Mouse (Mus musculus): ENCODE data around the gene Cacna2d2. TPM values are rescaled to one million over a fixed set of nuclear protein-coding genes. Genes with fewer than 3 reads are reported as not detected.
A peak's percentile ranks its signal among the peaks of the same experiment; 100 is the strongest.

Cacna2d2 gene
- polyA plus RNA-seq, 1 experiment from 2014 or later, result 2.6 TPM

- peaks cover 20% of the 10 kb centered on the region for H3K4me1 ChIP-seq (replicated peaks)
- no peaks in the 10 kb centered on the region for H3K36me3 ChIP-seq
- H3K4me3 ChIP-seq, result no peak overlapping the region
- 23% methylated on average over 6 of the region's 6 CpGs for WGBS
- no peak overlapping the region for H3K9ac ChIP-seq
- no peak for ATAC-seq (replicated peaks; ENCODE audit: insufficient number of reproducible peaks, insufficient read depth, low FRiP score, low read depth)
- H3K4me2 ChIP-seq, result no peak overlapping the region
- H3K9me3 ChIP-seq (replicated peaks), result no peaks in the 10 kb centered on the region
- H3K27me3 ChIP-seq, result no peaks in the 10 kb centered on the region
- H3K27ac ChIP-seq, result no peak overlapping the region
Measured at GRCm38 (mm10) chr9:107435285-107435684, 35.9 kb downstream of the Cacna2d2 start.

DNA sequence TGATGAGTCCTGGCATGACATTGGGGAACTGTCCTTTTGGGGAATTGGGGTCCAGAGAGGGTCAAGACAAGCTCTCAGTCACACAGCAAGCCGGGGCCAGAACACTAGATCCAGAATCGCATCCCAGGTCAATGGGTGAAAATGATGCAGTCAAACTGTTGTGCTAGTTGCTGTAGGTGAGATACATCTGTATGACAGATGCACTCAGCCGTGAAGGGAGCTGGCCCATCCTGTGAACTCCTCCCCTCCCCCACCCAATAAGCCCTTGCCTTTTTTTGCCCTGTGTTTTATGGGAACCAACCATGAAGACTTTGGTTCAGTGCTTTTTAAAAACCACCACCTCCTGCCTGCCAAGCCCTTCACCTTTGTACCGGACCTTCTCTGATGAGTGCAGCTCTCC is 43.5 kb downstream of the Cacna2d2 start:
- no peak overlapping the region for H3K4me2 ChIP-seq
- H3K4me3 ChIP-seq, result no peak overlapping the region
- ATAC-seq (replicated peaks; ENCODE audit: insufficient number of reproducible peaks, insufficient read depth, low FRiP score, low read depth), result no peak
- no peaks in the 10 kb centered on the region for H3K27me3 ChIP-seq
- H3K27ac ChIP-seq, result no peak overlapping the region
- H3K36me3 ChIP-seq, result no peaks in the 10 kb centered on the region
- no peaks in the 10 kb centered on the region for H3K9me3 ChIP-seq (replicated peaks)
- 66% methylated on average over 4 of the region's 4 CpGs for WGBS
- 0 out of 2 replicates have a peak, but pooled peaks cover 6% of the 10 kb centered on the region for H3K4me1 ChIP-seq (replicated peaks)
- no peak overlapping the region for H3K9ac ChIP-seq

- H3K27ac ChIP-seq, result no peak overlapping the region
- no peak for ATAC-seq (replicated peaks; ENCODE audit: insufficient number of reproducible peaks, insufficient read depth, low FRiP score, low read depth)
- WGBS, result 32% methylated on average over 12 of the region's 12 CpGs
- no peak overlapping the region for H3K4me3 ChIP-seq
- no peaks in the 10 kb centered on the region for H3K36me3 ChIP-seq
- H3K9me3 ChIP-seq (replicated peaks), result no peaks in the 10 kb centered on the region
- no peak overlapping the region for H3K9ac ChIP-seq
- 0 out of 2 replicates have a peak, but pooled peaks cover 6% of the 10 kb centered on the region for H3K4me1 ChIP-seq (replicated peaks)
- H3K27me3 ChIP-seq, result no peaks in the 10 kb centered on the region
- H3K4me2 ChIP-seq, result no peak overlapping the region
Measured at GRCm38 (mm10) chr9:107443324-107443723, 43.9 kb downstream of the Cacna2d2 start.

- H3K27me3 ChIP-seq, result 0 out of 2 replicates have a peak, but pooled peaks cover 3% of the 10 kb centered on the region
- no peak for ATAC-seq (replicated peaks; ENCODE audit: insufficient number of reproducible peaks, insufficient read depth, low FRiP score, low read depth)
- H3K36me3 ChIP-seq, result no peaks in the 10 kb centered on the region
- no peak overlapping the region for H3K9ac ChIP-seq
- no peaks in the 10 kb centered on the region for H3K9me3 ChIP-seq (replicated peaks)
- H3K27ac ChIP-seq, result no peak overlapping the region
- H3K4me2 ChIP-seq, result no peak overlapping the region
- no peak overlapping the region for H3K4me3 ChIP-seq
- WGBS, result 24% methylated on average over 4 of the region's 6 CpGs
- H3K4me1 ChIP-seq (replicated peaks), result 0 out of 2 replicates have a peak, but pooled peaks cover 6% of the 10 kb centered on the region
Measured at GRCm38 (mm10) chr9:107445011-107445471, 45.6 kb downstream of the Cacna2d2 start.

- Histone ChIP-seq H3K36me3 (no peaks in the 10 kb centered on the region), H3K27me3 (peaks cover 14% of the 10 kb centered on the region; the same call in 1 of the 2 replicates), H3K4me1 (replicated peaks) (0 out of 2 replicates have a peak, but pooled peaks cover 6% of the 10 kb centered on the region), H3K4me3 (no peak overlapping the region), H3K9ac (no peak overlapping the region), H3K4me2 (no peak overlapping the region), H3K9me3 (replicated peaks) (no peaks in the 10 kb centered on the region), H3K27ac (no peak overlapping the region)
- 55% methylated on average over 22 of the region's 22 CpGs for WGBS
- ATAC-seq (replicated peaks; ENCODE audit: insufficient number of reproducible peaks, insufficient read depth, low FRiP score, low read depth), result no peak
Measured at GRCm38 (mm10) chr9:107448805-107449517, 49.5 kb downstream of the Cacna2d2 start.

DNA sequence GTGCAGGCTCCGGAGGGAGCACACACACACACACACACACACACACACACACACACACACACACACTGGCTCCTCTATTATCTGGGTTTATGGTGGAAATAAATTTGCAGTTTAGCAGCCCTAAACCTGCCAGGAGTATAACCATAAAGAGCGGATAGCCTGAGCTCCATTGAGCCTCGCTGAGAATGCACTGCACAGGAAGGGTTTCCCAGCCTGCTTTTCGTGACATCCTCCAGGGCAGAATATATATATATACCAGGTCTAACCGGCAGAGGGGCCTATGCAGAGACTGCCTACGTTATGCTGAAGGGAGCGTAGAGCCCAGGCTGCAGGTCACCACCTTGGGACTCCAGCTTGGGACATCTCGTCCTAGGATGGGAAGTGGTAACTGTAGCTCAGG is 52.0 kb downstream of the Cacna2d2 start:
- H3K9me3 ChIP-seq (replicated peaks), result no peaks in the 10 kb centered on the region
- peaks cover 16% of the 10 kb centered on the region; the same call in 1 of the 2 replicates for H3K27me3 ChIP-seq
- no peak; the same call in 1 of the 2 replicates for ATAC-seq (replicated peaks; ENCODE audit: insufficient number of reproducible peaks, insufficient read depth, low FRiP score, low read depth)
- no peak overlapping the region for H3K4me3 ChIP-seq
- no peak overlapping the region for H3K9ac ChIP-seq
- H3K27ac ChIP-seq, result no peak overlapping the region
- H3K4me1 ChIP-seq (replicated peaks), result 0 out of 2 replicates have a peak, but pooled peaks cover 3% of the 10 kb centered on the region
- no peak overlapping the region for H3K4me2 ChIP-seq
- H3K36me3 ChIP-seq, result no peaks in the 10 kb centered on the region
- 60% methylated on average over 8 of the region's 8 CpGs for WGBS

GRCm38 (mm10) chr9:107451891-107452521 is 52.6 kb downstream of the Cacna2d2 start:
- no peak overlapping the region for H3K27ac ChIP-seq

DNA sequence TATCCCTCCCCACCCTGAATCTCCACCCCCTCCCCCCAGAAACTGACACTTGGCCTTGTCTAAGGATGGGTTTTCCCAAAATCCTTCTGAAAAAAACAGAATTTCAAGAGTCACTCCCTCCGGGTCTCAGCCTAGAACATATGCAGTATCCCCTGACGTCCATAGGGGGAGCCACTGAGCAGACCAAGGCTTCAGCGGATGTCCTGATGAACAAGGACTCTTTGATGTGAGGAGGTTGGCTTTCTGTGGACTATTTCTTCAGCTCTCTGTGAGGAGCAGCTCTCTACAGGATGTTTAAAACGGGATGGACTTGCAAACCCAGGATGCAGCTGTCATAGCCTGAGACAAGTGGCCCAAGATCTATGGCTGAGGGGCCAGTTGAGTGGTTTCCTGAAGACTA is 53.1 kb downstream of the Cacna2d2 start:
- H3K4me2 ChIP-seq, result no peak overlapping the region
- no peak overlapping the region for H3K4me3 ChIP-seq
- 28% methylated on average over 4 of the region's 4 CpGs for WGBS
- no peaks in the 10 kb centered on the region for H3K36me3 ChIP-seq
- H3K9me3 ChIP-seq (replicated peaks), result no peaks in the 10 kb centered on the region
- peaks cover 16% of the 10 kb centered on the region; the same call in 1 of the 2 replicates for H3K27me3 ChIP-seq
- no peak for ATAC-seq (replicated peaks; ENCODE audit: insufficient number of reproducible peaks, insufficient read depth, low FRiP score, low read depth)
- no peak overlapping the region for H3K9ac ChIP-seq
- H3K27ac ChIP-seq, result no peak overlapping the region
- 0 out of 2 replicates have a peak, but pooled peaks cover 3% of the 10 kb centered on the region for H3K4me1 ChIP-seq (replicated peaks)

More at GRCm38 (mm10) chr9:107451891-107452521, 52.6 kb downstream of the Cacna2d2 start:
- H3K9ac ChIP-seq, result no peak overlapping the region
- ATAC-seq (replicated peaks; ENCODE audit: insufficient number of reproducible peaks, insufficient read depth, low FRiP score, low read depth), result peak; percentile 29; the same call in 1 of the 2 replicates
- no peaks in the 10 kb centered on the region for H3K36me3 ChIP-seq
- WGBS, result 39% methylated on average over 11 of the region's 11 CpGs
- H3K27me3 ChIP-seq, result peaks cover 16% of the 10 kb centered on the region; the same call in 1 of the 2 replicates
- no peaks in the 10 kb centered on the region for H3K9me3 ChIP-seq (replicated peaks)
- 0 out of 2 replicates have a peak, but pooled peaks cover 3% of the 10 kb centered on the region for H3K4me1 ChIP-seq (replicated peaks)
- H3K4me3 ChIP-seq, result no peak overlapping the region
- H3K4me2 ChIP-seq, result no peak overlapping the region

GRCm38 (mm10) chr9:107453151-107453550 is 53.7 kb downstream of the Cacna2d2 start:
- no peak for ATAC-seq (replicated peaks; ENCODE audit: insufficient number of reproducible peaks, insufficient read depth, low FRiP score, low read depth)

DNA sequence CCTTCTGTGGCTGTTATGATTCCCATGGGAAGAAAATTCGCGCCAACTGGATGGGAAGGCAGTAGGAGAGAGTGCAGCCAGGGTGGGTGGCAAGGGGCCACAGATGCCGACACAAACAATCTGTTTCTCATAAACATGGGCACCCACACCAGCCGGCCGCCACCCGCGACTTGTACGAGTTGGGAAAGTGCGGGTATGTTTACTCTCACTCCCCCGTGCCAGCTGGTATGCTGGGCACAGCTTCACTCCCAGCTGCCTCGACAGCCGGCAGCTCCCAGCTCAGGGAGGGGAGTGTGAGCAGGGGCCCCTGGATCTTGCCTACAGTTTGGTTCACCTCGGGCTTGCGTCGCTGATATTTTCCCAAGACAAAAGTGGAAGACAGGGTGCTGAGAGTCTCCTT is 57.3 kb downstream of the Cacna2d2 start:
- H3K9ac ChIP-seq, result no peak overlapping the region
- no peaks in the 10 kb centered on the region for H3K36me3 ChIP-seq
- H3K4me1 ChIP-seq (replicated peaks), result 0 out of 2 replicates have a peak, but pooled peaks cover 3% of the 10 kb centered on the region
- no peaks in the 10 kb centered on the region for H3K9me3 ChIP-seq (replicated peaks)
- 60% methylated on average over 15 of the region's 15 CpGs for WGBS
- no peak for ATAC-seq (replicated peaks; ENCODE audit: insufficient number of reproducible peaks, insufficient read depth, low FRiP score, low read depth)
- H3K4me3 ChIP-seq, result no peak overlapping the region
- no peak overlapping the region for H3K4me2 ChIP-seq
- H3K27ac ChIP-seq, result no peak overlapping the region
- H3K27me3 ChIP-seq, result 0 out of 2 replicates have a peak, but pooled peaks cover 8% of the 10 kb centered on the region

More at GRCm38 (mm10) chr9:107453151-107453550, 53.7 kb downstream of the Cacna2d2 start:
- Histone ChIP-seq H3K4me3 (no peak overlapping the region), H3K4me2 (no peak overlapping the region), H3K27me3 (peaks cover 16% of the 10 kb centered on the region; the same call in 1 of the 2 replicates), H3K27ac (no peak overlapping the region), H3K4me1 (replicated peaks) (0 out of 2 replicates have a peak, but pooled peaks cover 3% of the 10 kb centered on the region), H3K9me3 (replicated peaks) (no peaks in the 10 kb centered on the region), H3K36me3 (no peaks in the 10 kb centered on the region), H3K9ac (no peak overlapping the region)
- WGBS, result 67% methylated on average over 8 of the region's 8 CpGs

- Histone ChIP-seq H3K36me3 (no peaks in the 10 kb centered on the region), H3K4me1 (replicated peaks) (peaks cover 24% of the 10 kb centered on the region), H3K9me3 (replicated peaks) (no peaks in the 10 kb centered on the region), H3K27ac (peak overlapping the region; percentile 70), H3K4me2 (no peak overlapping the region), H3K9ac (no peak overlapping the region), H3K4me3 (no peak overlapping the region), H3K27me3 (0 out of 2 replicates have a peak, but pooled peaks cover 7% of the 10 kb centered on the region)
- ATAC-seq (replicated peaks; ENCODE audit: insufficient number of reproducible peaks, insufficient read depth, low FRiP score, low read depth), result peak; percentile 55; the same call in 1 of the 2 replicates
- 25% methylated on average over 5 of the region's 5 CpGs for WGBS
Measured at GRCm38 (mm10) chr9:107462907-107463306, 63.5 kb downstream of the Cacna2d2 start.

All from heart, embryonic 15.5 days (tissue).